Mouse (Mus musculus) right cerebral cortex, postnatal 25 days (tissue): ENCODE results near the gene Mex3d.

Experiments
- DNase-seq: peaks from one replicate; pipeline ENCODE4 v3.0.0; 2022

The Mex3d gene

GRCm38 (mm10) chr10:80385811-80386734 is 1.4 kb downstream of the Mex3d start:
- DNase-seq = no peak

DNA sequence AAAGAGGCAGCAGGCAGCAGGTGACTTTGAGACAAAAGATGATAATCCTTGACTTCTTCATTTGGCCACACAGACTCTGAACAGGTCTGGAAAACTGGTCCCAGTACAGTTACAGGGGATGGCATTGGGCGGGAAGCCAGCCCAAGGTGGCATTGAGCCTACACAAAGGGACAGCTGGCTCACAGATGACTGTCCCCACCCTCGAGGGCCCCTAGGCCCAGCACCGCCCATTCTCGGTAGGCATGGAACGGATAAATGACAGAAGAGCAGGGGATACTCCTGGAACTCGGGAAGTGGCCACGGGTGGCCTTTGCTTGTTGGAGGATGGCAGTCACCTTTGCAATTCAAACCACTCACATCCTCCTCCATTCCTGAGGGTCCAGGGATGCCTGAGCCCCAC is 2.1 kb downstream of the Mex3d start:
- DNase-seq = no peak

DNA sequence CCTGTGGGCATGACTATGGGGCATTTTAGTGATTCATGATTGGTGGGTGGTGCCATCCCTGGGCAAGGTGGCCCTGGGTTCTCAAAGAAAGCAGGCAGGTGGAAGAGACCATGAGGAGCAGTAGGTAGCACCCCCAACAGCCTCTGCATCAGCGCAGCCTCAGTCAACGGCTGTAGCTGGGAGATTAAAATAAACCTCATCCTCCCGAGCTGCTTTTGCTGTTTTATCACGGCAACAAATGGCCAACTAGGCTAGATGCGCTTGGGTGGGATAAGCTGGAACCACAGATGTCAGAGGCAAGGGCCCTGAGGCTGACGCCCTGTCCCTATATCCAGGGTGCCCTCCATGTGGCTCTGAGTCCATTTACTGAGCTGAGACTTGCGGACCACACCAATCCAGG is 2.8 kb downstream of the Mex3d start:
- DNase-seq = no peak

GRCm38 (mm10) chr10:80384115-80384639 is 3.3 kb downstream of the Mex3d start:
- no peak for DNase-seq

DNA sequence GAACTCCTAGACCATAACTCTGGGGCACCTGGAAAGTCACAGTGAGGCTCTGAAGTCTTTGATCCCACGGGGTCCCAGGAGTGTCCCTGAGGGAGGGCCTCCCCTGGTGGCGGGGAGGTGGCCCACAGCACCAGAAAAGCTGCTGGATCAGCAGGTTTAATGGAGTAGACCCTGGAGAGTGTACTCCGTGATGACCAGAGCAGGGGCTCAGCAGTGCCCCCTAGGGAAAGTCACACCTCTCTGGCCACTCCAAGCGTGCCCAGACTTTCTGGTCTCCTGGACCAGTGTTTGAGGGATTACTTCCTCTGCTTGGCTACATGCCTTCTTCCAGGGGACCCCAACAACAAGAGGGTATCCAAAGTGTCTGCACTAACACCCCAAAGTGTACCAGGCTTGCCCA is 4.0 kb downstream of the Mex3d start:
- DNase-seq = no peak

- no peak for DNase-seq
Measured at GRCm38 (mm10) chr10:80382641-80383365, 4.7 kb downstream of the Mex3d start.

- DNase-seq = no peak
Measured at GRCm38 (mm10) chr10:80377716-80378115, 9.7 kb downstream of the Mex3d start.

GRCm38 (mm10) chr10:80376160-80376559 is 11.3 kb downstream of the Mex3d start:
- peak; percentile 79 for DNase-seq

- no peak for DNase-seq
Measured at GRCm38 (mm10) chr10:80374063-80374462, 13.4 kb downstream of the Mex3d start.

DNA sequence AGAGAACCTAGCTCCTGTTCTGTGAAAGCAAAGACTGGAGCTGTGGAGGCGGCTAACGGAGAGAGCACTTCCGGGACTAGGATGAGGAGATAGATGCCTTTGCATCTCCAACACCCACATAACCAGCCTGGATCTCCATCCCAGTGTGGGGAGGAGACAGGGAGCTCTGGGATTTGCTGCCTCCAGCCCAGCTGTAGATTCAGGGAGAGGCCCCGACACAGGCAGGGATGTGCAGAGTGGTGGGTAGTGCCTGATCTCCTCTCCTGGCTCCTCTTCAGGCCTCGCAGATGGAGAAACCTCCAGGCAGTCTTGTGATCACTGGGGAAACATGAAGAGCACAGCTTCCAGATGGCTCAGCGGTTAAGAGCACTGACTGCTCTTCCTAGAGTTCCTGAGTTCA is 14.8 kb downstream of the Mex3d start:
- no peak for DNase-seq

GRCm38 (mm10) chr10:80371983-80372382 is 15.5 kb downstream of the Mex3d start:
- DNase-seq = no peak

GRCm38 (mm10) chr10:80371411-80371966 is 16.0 kb downstream of the Mex3d start:
- DNase-seq = peak; percentile 56

DNA sequence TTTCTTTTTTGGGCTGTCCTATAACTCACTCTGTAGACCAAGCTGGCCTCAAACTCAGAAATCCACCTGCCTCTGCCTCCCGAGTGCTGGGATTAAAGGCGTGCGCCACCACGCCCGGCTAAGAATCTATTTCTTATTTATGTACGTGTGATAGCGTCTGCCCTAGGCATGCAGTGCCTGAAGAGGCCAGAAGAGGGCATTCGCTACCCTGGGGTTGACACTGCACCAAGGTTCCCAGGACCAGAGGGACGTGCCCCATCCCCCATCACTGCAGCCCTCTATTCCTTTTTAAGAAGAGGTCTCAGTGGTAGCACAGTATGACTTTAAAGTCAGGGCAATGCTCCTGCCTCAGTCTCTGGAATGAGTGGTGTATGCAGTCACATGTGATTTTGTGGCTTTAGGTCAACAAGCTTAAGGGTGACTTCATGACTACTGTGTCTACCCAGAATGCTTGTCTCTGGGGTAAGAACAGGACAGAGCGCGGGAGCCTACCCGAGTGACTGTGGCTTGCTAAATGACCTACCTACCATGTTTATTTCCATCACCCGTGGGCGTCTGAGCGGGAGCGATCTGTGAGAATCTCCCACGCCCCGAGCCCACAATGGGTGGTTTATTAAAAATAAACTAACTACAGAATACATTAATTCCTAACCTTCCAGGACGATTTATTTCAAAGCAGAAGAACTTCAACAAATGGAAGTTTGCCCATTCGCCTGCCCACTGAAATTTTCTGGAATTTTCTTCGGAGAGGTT is 17.3 kb downstream of the Mex3d start:
- no peak for DNase-seq

- no peak for DNase-seq
Measured at GRCm38 (mm10) chr10:80368392-80368791, 19.1 kb downstream of the Mex3d start.

DNA sequence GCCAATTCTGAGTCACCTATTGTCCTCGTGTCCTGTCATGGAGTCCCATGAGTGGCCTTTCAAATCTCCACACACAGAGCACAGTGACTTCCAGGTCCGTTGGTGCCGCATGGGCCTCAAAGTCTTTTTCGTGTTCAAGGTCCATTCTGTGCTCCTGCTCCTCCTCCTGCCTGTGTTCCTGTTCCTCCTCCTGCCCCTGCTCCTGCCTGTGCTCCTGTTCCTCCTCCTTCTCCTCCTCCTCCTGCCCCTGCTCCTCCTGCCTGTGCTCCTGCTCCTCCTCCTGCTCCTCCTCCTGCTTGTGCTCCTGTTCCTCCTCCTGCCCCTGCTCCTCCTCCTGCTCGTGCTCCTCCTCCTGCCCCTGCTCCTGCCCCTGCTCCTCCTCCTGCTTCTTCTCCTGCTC is 19.5 kb downstream of the Mex3d start:
- no peak for DNase-seq

DNA sequence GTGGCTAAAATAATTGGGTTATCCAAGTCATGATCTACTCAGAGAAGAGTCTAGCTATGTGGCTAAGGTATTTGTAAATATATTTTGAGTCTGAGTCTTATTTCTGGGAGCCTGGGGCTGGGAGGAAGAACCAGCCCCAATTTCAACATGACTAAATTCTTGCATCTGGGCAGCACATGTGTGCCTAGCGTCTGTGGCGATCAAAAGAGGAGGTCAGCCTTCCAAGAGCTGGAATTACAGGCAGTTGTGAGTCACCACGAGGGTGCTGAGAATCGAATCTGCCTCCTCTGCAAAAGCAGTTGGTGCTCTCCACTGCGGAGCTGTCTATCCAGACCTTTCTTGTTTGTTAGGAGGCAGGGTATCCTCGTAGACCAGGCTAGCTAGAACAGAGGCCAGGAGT is 21.7 kb downstream of the Mex3d start:
- no peak for DNase-seq

DNA sequence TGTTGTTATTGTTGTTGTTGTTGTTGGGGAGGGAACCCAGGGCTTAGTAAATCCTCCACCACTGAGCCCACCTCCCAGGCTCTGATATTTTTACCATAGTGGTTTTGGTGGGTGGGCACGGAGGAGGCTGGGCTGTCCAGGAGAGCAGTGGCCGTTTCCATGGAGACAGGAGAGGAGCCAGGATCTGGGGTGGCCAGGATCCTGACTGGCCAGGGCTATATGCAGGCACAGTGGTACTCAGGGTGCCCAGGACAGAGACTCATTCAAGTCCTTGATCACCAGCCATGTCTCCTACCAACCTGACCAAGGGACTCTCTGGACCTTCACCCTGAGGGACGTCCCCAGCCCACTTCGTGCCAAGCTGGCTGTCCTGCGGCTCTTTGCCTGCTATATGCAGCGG is 23.7 kb downstream of the Mex3d start:
- DNase-seq = no peak

GRCm38 (mm10) chr10:80357994-80358639 is 29.3 kb downstream of the Mex3d start:
- no peak for DNase-seq

GRCm38 (mm10) chr10:80357336-80357735 is 30.1 kb downstream of the Mex3d start:
- no peak for DNase-seq

DNA sequence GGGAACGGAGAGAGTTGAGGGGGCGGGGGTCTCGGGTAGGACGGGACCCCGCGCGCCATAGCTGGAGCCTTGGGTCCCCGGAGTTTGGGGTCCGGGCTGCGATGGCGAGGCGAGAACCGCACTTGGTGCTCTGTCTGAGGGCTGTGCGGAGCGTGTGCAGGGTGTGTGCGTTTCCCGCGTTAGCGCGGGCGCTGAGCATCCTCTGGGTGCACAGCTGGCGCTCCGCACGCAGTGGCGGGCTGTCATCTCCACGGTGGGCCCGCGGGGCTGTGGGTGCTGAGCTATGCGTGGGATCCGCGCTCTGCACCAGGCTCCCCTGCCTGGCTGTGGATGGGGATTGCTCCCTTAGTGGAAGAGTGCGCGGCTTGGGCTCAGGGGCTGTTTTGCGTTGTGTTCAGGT is 30.7 kb downstream of the Mex3d start:
- no peak for DNase-seq

- peak; percentile 52 for DNase-seq
Measured at GRCm38 (mm10) chr10:80356001-80356682, 31.3 kb downstream of the Mex3d start, which contains the start of gene Plk5. Gene Plk5, plus strand, starts transcription at chr10:80356459.

DNA sequence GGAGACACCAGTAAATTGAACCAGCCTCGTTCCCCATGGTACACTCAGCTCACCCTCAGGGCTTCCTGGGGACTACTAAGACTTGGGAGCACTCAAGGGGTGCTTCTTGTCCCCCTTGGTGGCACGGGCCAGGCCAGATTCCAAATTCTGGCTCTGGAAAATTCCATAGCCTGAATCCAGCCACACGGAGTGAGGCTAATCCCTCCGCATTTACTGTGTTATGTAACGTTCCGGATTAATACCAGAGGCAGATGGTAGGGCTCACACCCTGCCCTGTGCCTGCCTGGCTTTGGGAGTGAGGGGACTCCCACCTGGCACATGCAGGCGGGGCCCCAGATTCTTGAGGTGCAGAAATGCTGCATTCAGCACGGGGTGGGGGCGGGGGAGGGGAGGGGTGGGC is 32.0 kb downstream of the Mex3d start:
- no peak for DNase-seq
